Mouse (Mus musculus) neural tube, embryonic 12.5 days (tissue): ENCODE measurements around the gene Bri3bp. TPM values are rescaled to one million over a fixed set of nuclear protein-coding genes. Genes with fewer than 3 reads are reported as not detected.

ENCODE experiments used
- ATAC-seq: fragments of 200-750 bp; cut with Nextera tagmentation; 2 replicates; pipeline ENCODE4 v1.8.0; 2017; ENCODE audit warnings: low read depth, mild to moderate bottlenecking, moderate TSS enrichment, moderate library complexity; ENCODE audit not compliant: low FRiP score
- H3K27ac ChIP-seq: fragments of 300-500 bp; sonication (generic); 2 replicates; pipeline ENCODE4 v1.5.1; 2016
- H3K27me3 ChIP-seq: fragments of 300-500 bp; sonication (generic); replicated peaks from 2 replicates; pipeline ENCODE4 v1.6.1; 2016; ENCODE audit warnings: mild to moderate bottlenecking
- H3K36me3 ChIP-seq: fragments of 300-500 bp; sonication (generic); 2 replicates; pipeline ENCODE4 v1.6.1; 2016; ENCODE audit warnings: mild to moderate bottlenecking
- H3K4me1 ChIP-seq: fragments of 300-500 bp; sonication (generic); 2 replicates; pipeline ENCODE4 v1.6.1; 2016
- H3K4me2 ChIP-seq: fragments of 300-500 bp; sonication (generic); replicated peaks from 2 replicates; pipeline ENCODE4 v1.6.1; 2016; ENCODE audit warnings: mild to moderate bottlenecking
- H3K4me3 ChIP-seq: fragments of 300-500 bp; sonication (generic); 2 replicates; pipeline ENCODE4 v1.5.1; 2016
- H3K9ac ChIP-seq: fragments of 300-500 bp; sonication (generic); 2 replicates; pipeline ENCODE4 v1.6.1; 2016; ENCODE audit warnings: mild to moderate bottlenecking
- H3K9me3 ChIP-seq: fragments of 300-500 bp; sonication (generic); 2 replicates; pipeline ENCODE4 v1.6.1; 2016; ENCODE audit warnings: mild to moderate bottlenecking
- WGBS: fragments of 180-500 bp; shearing (Covaris S2); methylation state at CpG from one replicate; pipeline ENCODE4 v1.1.7; 2016; 5-methylcytosine and 5-hydroxymethylcytosine counted together
- polyA plus RNA-seq: library from polyadenylated mRNA; unstranded; fragments of >200 nt; fragmentation: Nextera tagmentation; extraction: Ambion mirVana; gene quantifications from 2 replicates; pipeline ENCODE4 v1.2.1, GENCODE M21; 2016

Bri3bp gene
- polyA plus RNA-seq, 1 experiment from 2014 or later: 39.2 TPM

DNA sequence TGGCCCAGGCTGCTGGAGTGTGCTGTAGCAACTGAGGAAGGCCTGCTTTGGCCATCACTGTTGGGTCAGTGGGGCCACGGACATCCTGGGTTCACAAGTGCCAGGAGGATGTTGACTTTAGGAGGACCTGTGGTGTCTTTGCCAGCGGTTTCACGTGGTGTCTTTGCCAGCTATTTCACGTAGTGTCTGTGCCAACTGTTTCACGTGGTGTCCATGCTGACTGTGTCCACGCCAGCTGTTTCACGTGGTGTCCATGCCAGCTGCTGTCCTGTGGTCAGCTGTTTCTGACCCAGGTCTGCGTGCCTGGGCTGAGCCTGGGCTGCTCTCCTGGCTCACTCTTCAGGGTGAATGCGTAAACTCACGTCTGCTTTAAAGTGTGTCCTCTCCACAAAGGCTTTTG lies 54.3 kb downstream of the Bri3bp start:
- Histone ChIP-seq H3K4me2 (no peak overlapping the region), H3K27ac (no peak overlapping the region), H3K9ac (no peak overlapping the region), H3K4me3 (no peak overlapping the region), H3K27me3 (no peaks in the 10 kb centered on the region), H3K9me3 (no peaks in the 10 kb centered on the region), H3K36me3 (peaks cover 46% of the 10 kb centered on the region), H3K4me1 (no peaks in the 10 kb centered on the region)
- ATAC-seq: no peak
- 89% methylated on average over 10 of the region's 10 CpGs for WGBS

GRCm38 (mm10) chr5:125497821-125498600 lies 56.6 kb downstream of the Bri3bp start:
- Histone ChIP-seq H3K4me1 (no peaks in the 10 kb centered on the region), H3K9ac (no peak overlapping the region), H3K9me3 (no peaks in the 10 kb centered on the region), H3K4me2 (no peak overlapping the region), H3K4me3 (no peak overlapping the region), H3K36me3 (peaks cover 31% of the 10 kb centered on the region), H3K27ac (no peak overlapping the region), H3K27me3 (no peaks in the 10 kb centered on the region)
- WGBS: 74% methylated on average over 12 of the region's 12 CpGs
- ATAC-seq: 0 out of 2 replicates have a peak, but pooled peaks have one; percentile 58

DNA sequence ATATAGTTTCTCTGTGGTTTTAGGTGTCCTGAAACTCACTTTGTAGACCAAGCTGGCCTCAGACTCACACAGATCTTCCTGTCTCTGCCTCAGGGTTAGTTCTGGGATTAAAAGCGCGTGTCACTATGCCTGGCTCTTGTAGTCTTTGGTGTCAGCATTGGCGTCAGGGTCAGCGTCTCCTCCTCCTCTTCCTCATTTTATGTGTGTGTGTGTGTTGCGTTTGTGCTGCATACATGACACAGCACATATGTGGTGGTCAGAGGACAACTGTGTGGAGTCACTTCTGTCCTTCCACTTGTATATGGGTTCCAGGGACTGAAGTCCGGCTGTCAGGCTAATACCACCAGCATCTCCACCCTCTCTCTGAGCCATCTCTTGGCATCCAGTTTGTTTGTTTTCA lies 60.1 kb downstream of the Bri3bp start:
- no peaks in the 10 kb centered on the region for H3K27me3 ChIP-seq
- 95% methylated on average over 6 of the region's 6 CpGs for WGBS
- no peak overlapping the region for H3K4me2 ChIP-seq
- ATAC-seq: no peak
- no peak overlapping the region for H3K4me3 ChIP-seq
- 0 out of 2 replicates have a peak, but pooled peaks cover 7% of the 10 kb centered on the region for H3K4me1 ChIP-seq
- H3K9ac ChIP-seq: no peak overlapping the region
- H3K27ac ChIP-seq: no peak overlapping the region
- no peaks in the 10 kb centered on the region for H3K9me3 ChIP-seq
- peaks cover 30% of the 10 kb centered on the region for H3K36me3 ChIP-seq

- H3K27ac ChIP-seq: no peak overlapping the region
- WGBS: 38% methylated on average over 3 of the region's 3 CpGs
- H3K27me3 ChIP-seq: no peaks in the 10 kb centered on the region
- peaks cover 32% of the 10 kb centered on the region for H3K36me3 ChIP-seq
- no peak overlapping the region for H3K4me3 ChIP-seq
- no peak for ATAC-seq
- H3K4me2 ChIP-seq: no peak overlapping the region
- 0 out of 2 replicates have a peak, but pooled peaks cover 7% of the 10 kb centered on the region for H3K4me1 ChIP-seq
- H3K9ac ChIP-seq: no peak overlapping the region
- H3K9me3 ChIP-seq: no peaks in the 10 kb centered on the region
Observed at GRCm38 (mm10) chr5:125502186-125502585, 60.8 kb downstream of the Bri3bp start.

DNA sequence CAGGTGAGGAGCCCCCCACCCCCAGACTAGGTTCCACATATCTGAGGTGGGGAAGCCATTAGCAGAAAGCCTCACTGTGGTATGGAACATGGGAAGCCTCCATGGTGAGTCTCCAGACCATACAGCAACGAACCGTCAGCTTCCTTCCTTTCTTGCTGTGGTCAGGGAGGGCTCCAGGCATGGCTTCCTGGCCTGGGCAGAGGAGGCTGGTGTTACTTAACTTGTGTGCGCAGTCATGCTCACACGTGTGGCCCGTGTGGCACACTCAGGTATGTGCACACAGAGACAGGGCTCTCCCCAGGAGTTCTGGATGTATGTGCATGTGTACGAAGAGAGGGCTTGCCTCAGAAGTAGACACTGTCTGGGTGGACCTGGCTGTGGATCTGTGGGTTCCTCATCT lies 62.3 kb downstream of the Bri3bp start:
- Histone ChIP-seq H3K36me3 (peaks cover 43% of the 10 kb centered on the region), H3K27ac (no peak overlapping the region), H3K4me2 (no peak overlapping the region), H3K4me3 (no peak overlapping the region), H3K9me3 (no peaks in the 10 kb centered on the region), H3K9ac (no peak overlapping the region), H3K27me3 (no peaks in the 10 kb centered on the region), H3K4me1 (0 out of 2 replicates have a peak, but pooled peaks cover 7% of the 10 kb centered on the region)
- 92% methylated on average over 6 of the region's 6 CpGs for WGBS
- ATAC-seq: no peak

DNA sequence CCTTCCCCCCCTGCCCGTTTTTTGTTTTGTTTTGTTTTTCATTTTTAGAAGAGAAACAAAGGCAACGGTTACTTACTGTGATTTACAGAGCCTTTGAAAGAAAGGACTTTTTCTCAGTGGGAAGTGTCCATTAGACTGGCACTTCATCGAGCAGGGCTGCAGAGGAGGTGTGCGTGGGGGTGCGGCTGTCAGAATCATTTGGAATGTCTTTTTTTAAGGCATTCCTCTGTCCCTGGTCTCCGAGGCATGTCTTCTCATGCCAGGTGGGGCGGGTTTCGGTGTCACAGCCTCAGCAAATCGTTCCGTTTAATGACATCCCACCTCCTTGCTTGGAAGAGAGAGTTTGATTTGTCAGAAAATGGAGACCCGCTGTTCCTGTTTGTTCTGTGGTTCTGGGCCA lies 63.3 kb downstream of the Bri3bp start:
- Histone ChIP-seq H3K36me3 (peaks cover 54% of the 10 kb centered on the region), H3K27me3 (no peaks in the 10 kb centered on the region), H3K9ac (no peak overlapping the region), H3K4me3 (no peak overlapping the region), H3K27ac (no peak overlapping the region), H3K9me3 (no peaks in the 10 kb centered on the region), H3K4me2 (no peak overlapping the region), H3K4me1 (0 out of 2 replicates have a peak, but pooled peaks cover 7% of the 10 kb centered on the region)
- 67% methylated on average over 11 of the region's 11 CpGs for WGBS
- ATAC-seq: no peak

DNA sequence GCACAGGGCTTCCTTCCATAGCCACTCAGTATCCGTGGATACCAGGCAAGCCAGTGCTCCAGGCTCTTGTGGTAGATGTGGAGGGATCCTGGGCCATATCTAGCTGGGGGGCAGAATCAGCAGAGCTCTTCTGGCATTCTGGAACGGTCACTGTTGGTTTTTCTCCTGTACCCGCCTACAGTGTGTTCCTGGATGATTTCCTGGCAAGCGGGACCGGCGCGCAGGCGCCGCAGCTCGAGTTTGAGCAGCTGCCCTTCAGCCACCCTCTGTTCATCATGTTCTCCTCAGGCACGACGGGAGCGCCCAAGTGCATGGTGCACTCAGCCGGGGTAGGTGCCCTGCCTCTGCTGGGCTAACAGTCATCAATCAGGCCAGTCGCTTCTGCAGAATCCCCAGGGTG lies 64.6 kb downstream of the Bri3bp start:
- 61% methylated on average over 15 of the region's 15 CpGs for WGBS
- peaks cover 57% of the 10 kb centered on the region for H3K36me3 ChIP-seq
- no peak overlapping the region for H3K27ac ChIP-seq
- ATAC-seq: peak; percentile 16; the same call in 1 of the 2 replicates
- H3K9me3 ChIP-seq: no peaks in the 10 kb centered on the region
- no peak overlapping the region for H3K9ac ChIP-seq
- H3K4me3 ChIP-seq: no peak overlapping the region
- no peaks in the 10 kb centered on the region for H3K27me3 ChIP-seq
- 0 out of 2 replicates have a peak, but pooled peaks cover 7% of the 10 kb centered on the region for H3K4me1 ChIP-seq
- 0 out of 2 replicates have a peak overlapping the region, but pooled peaks have one; percentile 9 for H3K4me2 ChIP-seq

DNA sequence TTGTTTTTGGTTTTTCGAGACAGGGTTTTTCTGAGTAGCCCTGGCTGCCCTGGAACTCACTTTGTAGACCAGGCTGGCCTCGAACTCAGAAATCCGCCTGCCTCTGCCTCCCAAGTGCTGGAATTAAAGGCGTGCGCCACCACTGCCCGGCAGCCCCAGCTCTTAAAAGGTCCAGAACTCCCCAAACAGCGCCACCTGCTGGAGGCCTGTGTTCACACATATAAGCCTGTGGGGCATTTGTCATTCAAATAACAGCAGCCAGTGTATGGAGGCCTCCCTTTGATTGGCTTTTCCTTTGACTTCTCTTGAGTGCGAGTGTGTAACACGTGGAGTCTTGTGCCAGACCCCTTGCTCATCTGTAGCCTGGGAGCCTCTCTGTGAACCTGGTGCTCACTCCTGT lies 66.2 kb downstream of the Bri3bp start:
- ATAC-seq: no peak
- 91% methylated on average over 9 of the region's 9 CpGs for WGBS
- no peak overlapping the region for H3K4me3 ChIP-seq
- H3K4me2 ChIP-seq: no peak overlapping the region
- 0 out of 2 replicates have a peak, but pooled peaks cover 7% of the 10 kb centered on the region for H3K4me1 ChIP-seq
- H3K27me3 ChIP-seq: no peaks in the 10 kb centered on the region
- peaks cover 72% of the 10 kb centered on the region for H3K36me3 ChIP-seq
- no peaks in the 10 kb centered on the region for H3K9me3 ChIP-seq
- H3K9ac ChIP-seq: no peak overlapping the region
- no peak overlapping the region for H3K27ac ChIP-seq

DNA sequence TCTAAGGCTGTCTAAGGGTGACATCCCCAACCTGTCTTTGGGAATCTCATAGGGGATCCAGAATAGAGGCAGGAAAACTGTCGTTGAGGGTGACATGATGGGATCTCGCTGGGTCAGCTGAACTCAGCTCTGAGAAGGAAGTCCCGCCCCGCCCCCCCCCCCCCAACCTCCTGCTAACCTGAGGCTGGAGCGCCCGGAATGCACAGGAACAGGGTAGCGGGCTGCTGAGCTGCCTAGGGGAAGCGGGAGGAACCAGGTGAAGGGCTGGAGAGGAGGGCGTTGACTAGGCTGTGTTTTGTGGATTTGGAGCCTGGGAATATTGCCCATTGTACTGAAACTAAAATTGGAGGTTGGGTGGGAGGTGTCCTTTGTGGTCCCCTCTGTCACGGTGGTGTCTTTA lies 66.6 kb downstream of the Bri3bp start:
- H3K4me1 ChIP-seq: 0 out of 2 replicates have a peak, but pooled peaks cover 7% of the 10 kb centered on the region
- no peaks in the 10 kb centered on the region for H3K27me3 ChIP-seq
- H3K36me3 ChIP-seq: peaks cover 76% of the 10 kb centered on the region
- H3K9me3 ChIP-seq: no peaks in the 10 kb centered on the region
- no peak for ATAC-seq
- no peak overlapping the region for H3K9ac ChIP-seq
- H3K27ac ChIP-seq: no peak overlapping the region
- WGBS: 94% methylated on average over 10 of the region's 10 CpGs
- H3K4me3 ChIP-seq: no peak overlapping the region
- H3K4me2 ChIP-seq: no peak overlapping the region

GRCm38 (mm10) chr5:125509541-125509940 lies 68.2 kb downstream of the Bri3bp start:
- no peak overlapping the region for H3K4me2 ChIP-seq
- ATAC-seq: no peak
- no peak overlapping the region for H3K27ac ChIP-seq
- WGBS: 47% methylated on average over 5 of the region's 5 CpGs
- no peaks in the 10 kb centered on the region for H3K27me3 ChIP-seq
- no peak overlapping the region for H3K9ac ChIP-seq
- H3K9me3 ChIP-seq: no peaks in the 10 kb centered on the region
- H3K36me3 ChIP-seq: peaks cover 77% of the 10 kb centered on the region
- no peak overlapping the region for H3K4me3 ChIP-seq
- 0 out of 2 replicates have a peak, but pooled peaks cover 7% of the 10 kb centered on the region for H3K4me1 ChIP-seq
